Mouse (Mus musculus): ENCODE measurements around the gene Ehd1. TPM values are rescaled to one million over a fixed set of nuclear protein-coding genes. Genes with fewer than 3 reads are reported as not detected.

The Ehd1 gene
- polyA plus RNA-seq, 1 experiment from 2014 or later: 80.0 TPM

DNA sequence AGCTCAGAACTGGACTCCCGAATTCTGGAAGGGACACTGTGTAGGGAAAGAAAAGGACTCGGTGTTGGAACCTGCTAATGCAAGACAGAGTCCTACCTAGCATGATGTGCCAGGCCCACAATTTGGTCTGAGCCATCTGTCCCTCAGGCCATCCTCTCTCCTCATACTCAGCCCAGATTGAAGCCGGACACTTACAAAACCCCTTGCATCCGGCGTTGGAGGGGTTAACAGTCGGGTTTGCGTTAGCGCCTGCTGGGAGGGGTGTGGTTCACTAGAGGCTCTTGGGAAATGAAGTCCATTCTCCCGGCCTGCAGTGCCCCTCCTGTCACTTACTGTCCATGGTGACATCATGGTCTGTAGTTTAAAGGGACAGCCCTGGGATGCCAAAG lies 40.5 kb upstream of the Ehd1 start:
- H3K4me3 ChIP-seq (replicated peaks; ENCODE audit: low read length): peak overlapping the region; percentile 79
- peak overlapping the region; percentile 93 for H3K4me2 ChIP-seq (replicated peaks)
- H3K4me1 ChIP-seq (replicated peaks; ENCODE audit: control insufficient read depth, insufficient read depth, low read length): peaks cover 15% of the 10 kb centered on the region
- whole genome bisulfite sequencing: 0% methylated on average over 9 of the region's 9 CpGs
- H3K27me3 ChIP-seq (ENCODE audit: control insufficient read depth, insufficient read depth, low read length): no peaks in the 10 kb centered on the region
- no peaks in the 10 kb centered on the region for H3K9me3 ChIP-seq (ENCODE audit: control insufficient read depth, low read length)
- H3K9ac ChIP-seq: peak overlapping the region; percentile 91
- H3K36me3 ChIP-seq (replicated peaks; ENCODE audit: control insufficient read depth, insufficient read depth): peaks cover 28% of the 10 kb centered on the region
- H3K27ac ChIP-seq: peak overlapping the region; percentile 85
- peak; percentile 88 for ATAC-seq (ENCODE audit: low FRiP score)
- DNase-seq (ENCODE audit: low spot score): peak; percentile 92

DNA sequence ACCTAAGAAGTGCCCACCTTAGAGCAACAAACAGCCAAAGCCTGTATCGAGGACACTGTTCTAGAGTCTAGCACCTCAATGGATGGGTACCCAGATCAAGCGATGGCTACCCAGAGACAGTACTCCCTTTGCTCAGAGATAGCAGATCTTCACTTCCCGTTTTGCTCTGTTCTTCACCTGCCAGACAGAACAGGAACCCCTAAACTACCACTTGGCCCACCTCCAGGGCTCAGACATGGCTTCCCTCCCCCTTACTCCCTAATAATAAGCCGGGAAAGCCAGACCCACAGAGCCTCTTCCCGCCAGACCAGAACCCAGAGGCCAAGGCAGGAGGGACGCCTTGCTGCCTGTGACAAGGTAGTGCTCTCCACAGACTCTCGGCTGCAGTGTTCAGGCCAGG lies 39.7 kb upstream of the Ehd1 start:
- no peaks in the 10 kb centered on the region for H3K9me3 ChIP-seq (ENCODE audit: control insufficient read depth, low read length)
- DNase-seq (ENCODE audit: low spot score): no peak
- no peak for ATAC-seq (ENCODE audit: low FRiP score)
- no peaks in the 10 kb centered on the region for H3K27me3 ChIP-seq (ENCODE audit: control insufficient read depth, insufficient read depth, low read length)
- WGBS: 69% methylated on average over 7 of the region's 7 CpGs
- H3K27ac ChIP-seq: no peak overlapping the region
- H3K36me3 ChIP-seq (replicated peaks; ENCODE audit: control insufficient read depth, insufficient read depth): peaks cover 20% of the 10 kb centered on the region
- no peak overlapping the region for H3K4me2 ChIP-seq (replicated peaks)
- no peak overlapping the region for H3K4me3 ChIP-seq (replicated peaks; ENCODE audit: low read length)
- H3K9ac ChIP-seq: no peak overlapping the region
- peaks cover 15% of the 10 kb centered on the region for H3K4me1 ChIP-seq (replicated peaks; ENCODE audit: control insufficient read depth, insufficient read depth, low read length)

DNA sequence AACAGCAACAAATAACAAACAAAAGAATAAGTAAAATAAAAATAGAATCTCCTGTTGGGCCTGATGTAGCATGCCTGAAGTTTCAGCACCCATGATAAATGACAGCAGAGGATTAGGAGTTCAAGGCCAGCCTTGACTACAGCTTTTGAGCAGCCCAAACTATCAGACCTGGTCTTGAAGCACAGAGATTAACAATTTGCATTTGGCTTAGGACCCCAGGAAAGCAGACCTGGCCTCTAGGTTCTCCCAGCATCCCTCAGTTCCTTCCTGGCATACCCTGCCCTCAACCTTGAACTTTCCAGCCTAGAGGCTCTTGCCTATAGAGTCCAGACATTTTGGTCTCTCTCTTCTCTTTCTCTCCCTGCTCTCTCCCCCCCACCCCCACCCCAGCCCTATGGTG lies 37.8 kb upstream of the Ehd1 start:
- H3K4me1 ChIP-seq (replicated peaks; ENCODE audit: control insufficient read depth, insufficient read depth, low read length): peaks cover 23% of the 10 kb centered on the region
- no peak for ATAC-seq (ENCODE audit: low FRiP score)
- H3K4me3 ChIP-seq (replicated peaks; ENCODE audit: low read length): no peak overlapping the region

DNA sequence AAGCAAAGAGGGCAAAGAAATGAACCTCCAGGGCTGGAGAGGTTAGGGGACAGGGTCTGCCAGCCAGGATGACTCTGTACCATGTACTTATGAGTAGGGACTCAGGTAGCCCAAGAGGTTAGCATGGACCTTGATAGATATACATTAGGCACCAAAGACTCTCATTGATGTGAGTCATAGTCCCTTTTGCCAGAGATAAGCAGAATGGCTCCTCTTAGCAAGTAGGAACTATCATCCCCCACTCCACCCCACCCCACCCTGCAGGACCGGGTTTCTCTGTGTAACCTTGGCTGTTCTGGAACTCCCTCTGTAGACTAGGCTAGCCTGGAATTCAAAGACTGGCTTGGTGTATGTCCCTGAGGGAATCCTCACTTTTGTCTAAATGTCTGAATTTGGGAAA lies 36.4 kb upstream of the Ehd1 start:
- Histone ChIP-seq H3K4me3 (replicated peaks; ENCODE audit: low read length) (no peak overlapping the region), H3K27ac (no peak overlapping the region), H3K36me3 (replicated peaks; ENCODE audit: control insufficient read depth, insufficient read depth) (peaks cover 13% of the 10 kb centered on the region), H3K9ac (no peak overlapping the region), H3K9me3 (ENCODE audit: control insufficient read depth, low read length) (no peaks in the 10 kb centered on the region), H3K4me2 (replicated peaks) (no peak overlapping the region), H3K27me3 (ENCODE audit: control insufficient read depth, insufficient read depth, low read length) (no peaks in the 10 kb centered on the region), H3K4me1 (replicated peaks; ENCODE audit: control insufficient read depth, insufficient read depth, low read length) (peaks cover 14% of the 10 kb centered on the region)
- DNase-seq (ENCODE audit: low spot score) (no peak), ATAC-seq (ENCODE audit: low FRiP score) (no peak)
- WGBS: 75% methylated on average over 1 of the region's 1 CpGs

More for the DNA sequence above, 37.8 kb upstream of the Ehd1 start:
- Histone ChIP-seq H3K27me3 (ENCODE audit: control insufficient read depth, insufficient read depth, low read length) (no peaks in the 10 kb centered on the region), H3K4me2 (replicated peaks) (no peak overlapping the region), H3K27ac (no peak overlapping the region), H3K36me3 (replicated peaks; ENCODE audit: control insufficient read depth, insufficient read depth) (0 out of 2 replicates have a peak, but pooled peaks cover 3% of the 10 kb centered on the region), H3K9me3 (ENCODE audit: control insufficient read depth, low read length) (no peaks in the 10 kb centered on the region), H3K9ac (no peak overlapping the region)
- DNase-seq (ENCODE audit: low spot score): no peak

DNA sequence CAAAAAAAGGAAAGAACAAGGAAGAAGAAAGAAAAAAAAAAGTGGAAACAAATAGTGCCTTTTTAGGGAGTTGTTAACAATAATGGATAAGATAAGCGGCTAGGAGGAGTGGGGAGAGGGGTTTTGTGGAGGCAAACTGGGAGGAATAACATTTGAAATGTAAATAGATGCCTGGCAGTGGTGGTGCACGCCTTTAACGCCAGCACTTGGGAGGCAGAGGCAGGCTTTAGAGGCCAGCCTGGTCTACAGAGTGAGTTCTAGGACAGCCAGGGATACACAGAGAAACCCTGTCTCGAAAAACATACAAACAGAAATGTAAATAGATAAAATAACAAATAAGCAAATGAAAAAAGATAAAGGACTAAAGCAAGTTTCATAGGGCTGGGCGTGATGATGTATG lies 35.8 kb upstream of the Ehd1 start:
- peaks cover 19% of the 10 kb centered on the region for H3K36me3 ChIP-seq (replicated peaks; ENCODE audit: control insufficient read depth, insufficient read depth)
- H3K9me3 ChIP-seq (ENCODE audit: control insufficient read depth, low read length): no peaks in the 10 kb centered on the region
- no peaks in the 10 kb centered on the region for H3K27me3 ChIP-seq (ENCODE audit: control insufficient read depth, insufficient read depth, low read length)
- peak overlapping the region; percentile 32 for H3K4me2 ChIP-seq (replicated peaks)
- 36% methylated on average over 5 of the region's 5 CpGs for WGBS
- DNase-seq (ENCODE audit: low spot score) (no peak), ATAC-seq (ENCODE audit: low FRiP score) (no peak)
- H3K27ac ChIP-seq: peak overlapping the region; percentile 33; the same call in 1 of the 2 replicates
- H3K9ac ChIP-seq: no peak overlapping the region
- peaks cover 12% of the 10 kb centered on the region for H3K4me1 ChIP-seq (replicated peaks; ENCODE audit: control insufficient read depth, insufficient read depth, low read length)
- peak overlapping the region; percentile 82; the same call in 1 of the 2 replicates for H3K4me3 ChIP-seq (replicated peaks; ENCODE audit: low read length)

DNA sequence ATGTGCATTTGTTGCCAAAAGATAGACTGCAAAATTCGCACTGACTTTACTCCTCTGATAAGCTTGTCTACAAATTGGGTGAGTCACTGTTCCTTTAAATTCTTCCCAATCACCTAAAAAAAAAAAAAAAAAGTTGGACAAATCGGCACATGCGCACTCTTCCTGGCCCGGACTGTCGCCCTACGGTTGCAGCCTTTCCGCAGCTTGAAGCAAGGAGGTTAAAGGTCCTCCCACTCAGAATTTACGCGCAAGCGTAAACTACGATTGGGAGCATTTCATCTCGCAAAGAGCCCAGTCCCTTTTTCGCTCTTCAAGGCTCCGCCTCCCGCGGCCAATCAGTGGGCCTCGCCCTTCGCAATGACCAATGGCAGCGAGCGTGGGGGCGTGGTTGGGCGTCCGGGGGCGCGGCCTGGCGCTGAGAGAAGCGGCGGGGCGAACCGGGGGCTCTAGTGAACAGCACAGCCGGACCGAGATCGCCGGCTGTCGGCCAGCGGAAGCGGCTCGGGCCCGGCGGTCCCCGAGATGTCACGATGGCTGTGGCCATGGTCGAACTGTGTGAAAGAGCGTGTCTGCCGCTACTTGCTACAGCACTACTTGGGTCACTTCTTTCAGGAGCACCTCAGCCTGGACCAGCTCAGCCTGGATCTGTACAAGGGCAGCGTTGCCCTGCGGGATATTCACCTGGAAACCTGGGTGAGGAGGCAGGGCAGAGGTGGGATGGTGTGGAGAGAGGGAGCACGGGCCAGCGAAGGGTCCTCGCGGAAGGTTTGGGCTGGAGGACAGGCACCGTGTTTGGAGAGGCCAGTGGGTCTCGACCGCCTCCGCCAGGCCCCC lies 35.0 kb upstream of the Ehd1 start, which contains the start of gene Atg2a:
Atg2a (plus strand) TSS at position 395 of the 834 bp plus-strand sequence.
- Histone ChIP-seq H3K4me3 (replicated peaks; ENCODE audit: low read length) (peak within 1 kb of the TSS; percentile 82), H3K9me3 (ENCODE audit: control insufficient read depth, low read length) (no peaks in the 10 kb centered on the region), H3K27ac (peak within 1 kb of the TSS; percentile 55), H3K9ac (peak within 1 kb of the TSS; percentile 90), H3K4me2 (replicated peaks) (peak within 1 kb of the TSS; percentile 86), H3K27me3 (ENCODE audit: control insufficient read depth, insufficient read depth, low read length) (no peaks in the 10 kb centered on the region), H3K36me3 (replicated peaks; ENCODE audit: control insufficient read depth, insufficient read depth) (peaks cover 26% of the 10 kb centered on the region), H3K4me1 (replicated peaks; ENCODE audit: control insufficient read depth, insufficient read depth, low read length) (peaks cover 9% of the 10 kb centered on the region)
- DNase-seq (ENCODE audit: low spot score) (peak; percentile 98), ATAC-seq (ENCODE audit: low FRiP score) (peak; percentile 94)
- under 1% methylated on average over 55 of the region's 55 CpGs for WGBS

DNA sequence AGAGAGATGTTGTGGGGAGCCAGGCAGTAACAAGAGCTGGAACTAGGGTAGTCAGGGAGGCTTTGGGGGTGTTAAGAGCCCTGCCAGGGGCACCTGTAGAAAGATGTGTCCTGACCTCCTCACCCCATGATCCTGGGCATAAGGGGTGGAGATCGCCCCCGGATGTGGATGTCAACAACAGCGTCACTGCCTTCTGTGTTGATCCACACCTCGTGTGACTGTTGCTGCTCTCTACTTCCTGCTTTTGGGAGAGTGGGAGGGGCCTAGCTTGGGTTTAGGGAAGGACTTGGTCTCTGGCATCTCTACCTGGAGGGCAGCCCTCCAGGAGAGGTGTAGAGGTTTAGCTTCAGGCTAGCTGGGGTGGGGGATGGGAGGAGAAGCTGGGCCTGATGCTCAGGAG lies 34.2 kb upstream of the Ehd1 start:
- H3K27me3 ChIP-seq (ENCODE audit: control insufficient read depth, insufficient read depth, low read length): no peaks in the 10 kb centered on the region
- peaks cover 34% of the 10 kb centered on the region for H3K36me3 ChIP-seq (replicated peaks; ENCODE audit: control insufficient read depth, insufficient read depth)
- DNase-seq (ENCODE audit: low spot score) (no peak), ATAC-seq (ENCODE audit: low FRiP score) (no peak)
- H3K4me2 ChIP-seq (replicated peaks): peak overlapping the region; percentile 86
- peak overlapping the region; percentile 90 for H3K9ac ChIP-seq
- H3K27ac ChIP-seq: 0 out of 2 replicates have a peak overlapping the region, but pooled peaks have one; percentile 55
- peaks cover 9% of the 10 kb centered on the region for H3K4me1 ChIP-seq (replicated peaks; ENCODE audit: control insufficient read depth, insufficient read depth, low read length)
- no peaks in the 10 kb centered on the region for H3K9me3 ChIP-seq (ENCODE audit: control insufficient read depth, low read length)
- 2% methylated on average over 4 of the region's 4 CpGs for WGBS
- H3K4me3 ChIP-seq (replicated peaks; ENCODE audit: low read length): peak overlapping the region; percentile 82

DNA sequence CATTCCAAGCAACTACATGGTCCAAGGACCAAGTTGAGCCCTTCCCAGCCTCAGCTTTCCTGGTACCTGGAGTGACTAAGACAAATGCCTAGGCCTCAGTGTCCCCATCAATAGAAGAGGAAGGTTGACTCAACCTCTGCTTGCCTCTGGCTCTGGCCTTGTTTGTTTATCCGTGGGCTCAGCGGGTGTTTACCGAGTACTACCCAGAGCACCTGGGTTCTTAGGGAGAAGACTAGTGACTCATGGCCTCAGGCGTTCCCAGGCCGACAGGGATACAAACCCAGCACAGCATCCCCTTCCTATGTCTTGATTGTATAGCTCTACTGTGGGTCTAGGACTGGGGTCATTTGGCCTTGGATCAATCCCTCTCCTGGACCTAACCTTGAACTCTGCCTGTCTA lies 33.3 kb upstream of the Ehd1 start:
- peaks cover 44% of the 10 kb centered on the region for H3K36me3 ChIP-seq (replicated peaks; ENCODE audit: control insufficient read depth, insufficient read depth)
- H3K27ac ChIP-seq: no peak overlapping the region
- H3K4me2 ChIP-seq (replicated peaks): no peak overlapping the region
- ATAC-seq (ENCODE audit: low FRiP score): no peak
- no peak overlapping the region for H3K9ac ChIP-seq
- H3K9me3 ChIP-seq (ENCODE audit: control insufficient read depth, low read length): no peaks in the 10 kb centered on the region
- H3K27me3 ChIP-seq (ENCODE audit: control insufficient read depth, insufficient read depth, low read length): no peaks in the 10 kb centered on the region
- WGBS: 89% methylated on average over 5 of the region's 5 CpGs
- DNase-seq (ENCODE audit: low spot score): no peak
- no peak overlapping the region for H3K4me3 ChIP-seq (replicated peaks; ENCODE audit: low read length)
- H3K4me1 ChIP-seq (replicated peaks; ENCODE audit: control insufficient read depth, insufficient read depth, low read length): peaks cover 9% of the 10 kb centered on the region

DNA sequence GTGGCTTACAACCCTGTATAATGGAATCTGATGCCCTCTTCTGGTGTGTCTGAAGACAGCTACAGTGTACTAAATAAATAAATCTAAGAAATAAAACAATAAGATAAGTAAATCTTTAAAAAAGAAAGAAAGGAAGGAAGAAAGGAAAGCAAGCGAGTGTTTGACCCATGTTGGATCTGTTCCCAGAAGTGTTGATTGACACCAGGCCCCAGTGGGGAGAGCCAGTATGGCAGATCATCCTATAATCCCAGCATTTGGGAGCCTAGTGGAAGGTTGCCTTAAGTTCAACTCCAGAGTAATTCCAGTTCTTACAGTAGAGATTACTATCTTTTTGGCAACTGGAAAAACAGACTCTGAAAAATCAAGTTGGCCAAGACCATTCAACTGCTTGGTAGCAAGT lies 30.7 kb upstream of the Ehd1 start:
- Histone ChIP-seq H3K27ac (no peak overlapping the region), H3K9me3 (ENCODE audit: control insufficient read depth, low read length) (no peaks in the 10 kb centered on the region), H3K4me2 (replicated peaks) (no peak overlapping the region), H3K36me3 (replicated peaks; ENCODE audit: control insufficient read depth, insufficient read depth) (peaks cover 61% of the 10 kb centered on the region), H3K4me3 (replicated peaks; ENCODE audit: low read length) (no peak overlapping the region), H3K27me3 (ENCODE audit: control insufficient read depth, insufficient read depth, low read length) (no peaks in the 10 kb centered on the region), H3K4me1 (replicated peaks; ENCODE audit: control insufficient read depth, insufficient read depth, low read length) (peaks cover 9% of the 10 kb centered on the region), H3K9ac (no peak overlapping the region)
- no peak for DNase-seq (ENCODE audit: low spot score)
- 71% methylated on average over 1 of the region's 1 CpGs for WGBS
- ATAC-seq (ENCODE audit: low FRiP score): no peak
